Comparison of ENCODE assay signal across 8 mouse cellular contexts in genomic region chr12:102948778-102949394, GRCm38 (mm10). TPM values are rescaled to one million over a fixed set of nuclear protein-coding genes. Genes with fewer than 3 reads are reported as not detected.
DNase-seq lines count a peak whose midpoint lies in the region; ATAC-seq and TF ChIP-seq lines count a peak whose summit lies in the region.

TSS of gene Unc79 (plus strand) at chr12:102948859.

- peak within 1 kb of the TSS; percentile 33 for H3K4me3 ChIP-seq in embryonic fibroblast, embryonic 13.5 days (ENCODE audit: insufficient read depth, low read length)
- H3K4me3 ChIP-seq in hindbrain, embryonic 12.5 days = peak within 1 kb of the TSS; percentile 67
- H3K4me3 ChIP-seq in lung, embryonic 15.5 days = peak within 1 kb of the TSS; percentile 46

- H3K9ac ChIP-seq in hindbrain, embryonic 12.5 days = peak within 1 kb of the TSS; percentile 70
- H3K9ac ChIP-seq in lung, embryonic 15.5 days = no peak within 1 kb of the TSS

- peak; percentile 85 for DNase-seq in MN1 (ENCODE audit: low spot score)
- peak; percentile 96 for DNase-seq in brain, adult 2 months (ENCODE audit: low read depth, low spot score)
- DNase-seq in layer of hippocampus, postnatal 14 days (ENCODE audit: low spot score in 2 of 2) = peak; percentile 82 to 88
- peak; percentile 46 for DNase-seq in retina, adult 2 months (ENCODE audit: low read depth, low spot score)

- H3K4me1 ChIP-seq in embryonic fibroblast, embryonic 13.5 days (ENCODE audit: control insufficient read depth, insufficient read depth, low read length) = no peaks in the 10 kb centered on the region; the same call in 1 of the 2 replicates
- peaks cover 15% of the 10 kb centered on the region for H3K4me1 ChIP-seq in hindbrain, embryonic 12.5 days
- peaks cover 12% of the 10 kb centered on the region for H3K4me1 ChIP-seq in lung, embryonic 15.5 days

- no peaks in the 10 kb centered on the region for H3K9me3 ChIP-seq in hindbrain, embryonic 12.5 days (replicated peaks)
- no peaks in the 10 kb centered on the region for H3K9me3 ChIP-seq in lung, embryonic 15.5 days

- TF ChIP-seq POLR2A in embryonic fibroblast, embryonic 13.5 days (IDR thresholded peaks at IDR 0.05; ENCODE audit: low read depth, low read length) = no peak

- no peaks in the 10 kb centered on the region for H3K36me3 ChIP-seq in hindbrain, embryonic 12.5 days
- no peaks in the 10 kb centered on the region for H3K36me3 ChIP-seq in lung, embryonic 15.5 days

- ATAC-seq in hindbrain, embryonic 12.5 days (ENCODE audit: low FRiP score) = peak; percentile 88
- peak; percentile 71; the same call in 1 of the 2 replicates for ATAC-seq in lung, embryonic 15.5 days (ENCODE audit: borderline replicate concordance, extremely low read depth, low FRiP score, low TSS enrichment)
- no peak for ATAC-seq in megakaryocyte-erythroid progenitor cell, adult 5-6 weeks (replicated peaks; ENCODE audit: low FRiP score, low TSS enrichment, poor library complexity, severe bottlenecking)

- under 1% methylated on average over 48 of the region's 48 CpGs for WGBS in hindbrain, embryonic 12.5 days
- WGBS in lung, embryonic 15.5 days = 3% methylated on average over 48 of the region's 48 CpGs

- no peaks in the 10 kb centered on the region; the same call in 1 of the 2 replicates for H3K27me3 ChIP-seq in hindbrain, embryonic 12.5 days
- peaks cover 24% of the 10 kb centered on the region for H3K27me3 ChIP-seq in lung, embryonic 15.5 days

- H3K27ac ChIP-seq in embryonic fibroblast, embryonic 13.5 days (ENCODE audit: insufficient read depth, low read length) = no peak within 1 kb of the TSS
- peak within 1 kb of the TSS; percentile 98 for H3K27ac ChIP-seq in hindbrain, embryonic 12.5 days
- H3K27ac ChIP-seq in lung, embryonic 15.5 days = no peak within 1 kb of the TSS

- peak within 1 kb of the TSS; percentile 66 for H3K4me2 ChIP-seq in hindbrain, embryonic 12.5 days (replicated peaks)
- peak within 1 kb of the TSS; percentile 87 for H3K4me2 ChIP-seq in lung, embryonic 15.5 days

- TF ChIP-seq CTCF in embryonic fibroblast, embryonic 13.5 days (IDR thresholded peaks at IDR 0.05; ENCODE audit: borderline replicate concordance, insufficient read depth, low read length) = no peak

RNA-seq across cellular contexts. Expression of gene Unc79, which starts in this region (rescaled TPM):
- not detected in 2 replicates for polyA plus RNA-seq in embryonic fibroblast, embryonic 13.5 days (2011; ENCODE audit: insufficient read length, low read depth, missing spikeins)
- polyA plus RNA-seq in hindbrain, embryonic 12.5 days (2016; fragmentation: Nextera tagmentation; extraction: Ambion mirVana) = 4.9 and 5.2 TPM in 2 replicates
- total RNA-seq in layer of hippocampus, postnatal 14 days (2021) = 10 to 100 TPM; 43.3 to 47.2 TPM
- 0.11 and 0.36 TPM in 2 replicates for polyA plus RNA-seq in lung, embryonic 15.5 days (2015; fragmentation: Nextera tagmentation; extraction: Ambion mirVana)
- 0.07 TPM in 1 of 2 replicates, not detected in the other for total RNA-seq in megakaryocyte-erythroid progenitor cell, adult 5-6 weeks (2014; fragmentation: Nextera tagmentation)
- total RNA-seq in megakaryocyte-erythroid progenitor cell, adult 5-6 weeks (2017) = 0.05 TPM in 1 of 2 replicates, not detected in the other

Comparison
In these comparisons a context has a peak if more than half of its experiments do, and no peak if none do; other contexts are left out.
1. RNA of gene Unc79 (total RNA-seq): 43.3 to 47.2 TPM in layer of hippocampus, postnatal 14 days; 0.05 to 0.07 TPM in megakaryocyte-erythroid progenitor cell, adult 5-6 weeks; every median in the first group is over 10 times any median in the second.
2. Peak in ATAC-seq, H3K4me3 ChIP-seq and H3K4me2 ChIP-seq in lung, embryonic 15.5 days; RNA of the gene not detected or under 1 TPM.
3. DNase-seq: peak in every context shown above with its lines; median percentile 96 in brain, adult 2 months; 85 in MN1; 85 in layer of hippocampus, postnatal 14 days; 46 in retina, adult 2 months.
4. Peak in every context shown above with its lines, with median percentiles within 50 percentile points of each other: H3K4me3 ChIP-seq.